Mouse (Mus musculus): ENCODE measurements around the gene Megf6. TPM values are rescaled to one million over a fixed set of nuclear protein-coding genes. Genes with fewer than 3 reads are reported as not detected.

Gene Megf6
- polyA plus RNA-seq, 1 experiment from 2014 or later = 9.6 TPM

Other genes starting within 250 kb of the Megf6 start
- 65.7 and 69.2 TPM in 2 replicates for gene A430005L14Rik, start 213.5 kb upstream of the Megf6 start, polyA plus RNA-seq (2015; fragmentation: Nextera tagmentation; extraction: Ambion mirVana)
- gene Dffb, start 195.6 kb upstream of the Megf6 start, polyA plus RNA-seq (2015; fragmentation: Nextera tagmentation; extraction: Ambion mirVana) = 10.1 and 12.5 TPM in 2 replicates
- 16.1 and 19.9 TPM in 2 replicates for gene Cep104, start 195.5 kb upstream of the Megf6 start, polyA plus RNA-seq (2015; fragmentation: Nextera tagmentation; extraction: Ambion mirVana)
- 20.3 and 24.4 TPM in 2 replicates for gene Lrrc47, start 159.0 kb upstream of the Megf6 start, polyA plus RNA-seq (2015; fragmentation: Nextera tagmentation; extraction: Ambion mirVana)
- gene Smim1, start 144.5 kb upstream of the Megf6 start, polyA plus RNA-seq (2015; fragmentation: Nextera tagmentation; extraction: Ambion mirVana) = 7.3 and 8.1 TPM in 2 replicates
- gene Ccdc27, start 128.1 kb upstream of the Megf6 start, polyA plus RNA-seq (2015; fragmentation: Nextera tagmentation; extraction: Ambion mirVana) = not detected in 2 replicates
- gene Trp73, start 30.5 kb upstream of the Megf6 start, polyA plus RNA-seq (2015; fragmentation: Nextera tagmentation; extraction: Ambion mirVana) = 0.36 and 0.97 TPM in 2 replicates
- gene Wrap73, start 28.4 kb upstream of the Megf6 start, polyA plus RNA-seq (2015; fragmentation: Nextera tagmentation; extraction: Ambion mirVana) = 46.0 and 47.3 TPM in 2 replicates
- 160 and 169 TPM in 2 replicates for gene Tprgl, start 10.1 kb upstream of the Megf6 start, polyA plus RNA-seq (2015; fragmentation: Nextera tagmentation; extraction: Ambion mirVana)
- 0.88 and 1.2 TPM in 2 replicates for gene Arhgef16, start 130.9 kb downstream of the Megf6 start, polyA plus RNA-seq (2015; fragmentation: Nextera tagmentation; extraction: Ambion mirVana)
- not detected in 2 replicates for gene B230104I21Rik, start 165.4 kb downstream of the Megf6 start, polyA plus RNA-seq (2015; fragmentation: Nextera tagmentation; extraction: Ambion mirVana)